Comparison of ENCODE assay signal across 8 mouse cellular contexts in the genomic region with DNA sequence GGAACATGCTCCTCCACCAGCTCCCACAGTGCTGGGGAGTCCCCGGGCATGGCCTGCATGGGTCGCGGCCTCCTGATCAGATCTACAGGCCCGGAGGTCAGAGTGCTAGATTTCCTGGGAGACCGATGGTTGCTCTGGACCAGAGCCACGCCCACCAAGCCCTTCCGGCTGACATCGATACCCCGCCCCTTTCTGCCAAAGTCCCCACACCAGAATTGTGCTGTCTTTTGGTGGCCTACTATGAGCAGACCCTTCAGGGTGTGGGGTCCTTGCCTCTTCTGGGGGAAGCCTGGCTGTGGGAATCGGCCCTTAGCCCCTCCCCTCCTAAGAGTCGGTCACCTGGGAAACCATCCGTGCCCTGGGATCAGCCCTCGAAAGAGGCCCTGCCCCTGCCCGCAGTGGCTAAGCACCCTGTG. TPM values are rescaled to one million over a fixed set of nuclear protein-coding genes. Genes with fewer than 3 reads are reported as not detected.
DNase-seq lines count a peak whose midpoint lies in the region; ATAC-seq and TF ChIP-seq lines count a peak whose summit lies in the region.

A gene (minus strand): TSS at position 87 of the 416 bp plus-strand sequence.

- intact Hi-C loops in left cerebral cortex, postnatal 4 days (cut with DNase I): no loop called here

- peak; percentile 35 for DNase-seq in adrenal gland, postnatal 10 days
- no peak for DNase-seq in adrenal gland, adult 8-10 months
- DNase-seq in limb, embryonic 10.5 days (ENCODE audit: low spot score): peak; percentile 44
- DNase-seq in midbrain, postnatal 0 days (ENCODE audit: low spot score): no peak
- no peak for DNase-seq in left cerebral cortex, postnatal 4 days
- no peak for DNase-seq in layer of hippocampus, adult 11-12 months (ENCODE audit: low spot score)
- no peak for DNase-seq in cerebellum, postnatal 25 days

- no peak within 1 kb of the TSS; the same call in 1 of the 2 replicates for H3K4me2 ChIP-seq in forebrain, embryonic 15.5 days (replicated peaks)
- peak within 1 kb of the TSS; percentile 24; the same call in 1 of the 2 replicates for H3K4me2 ChIP-seq in midbrain, postnatal 0 days (ENCODE audit: low read depth, low read length, poor library complexity, severe bottlenecking)

- peaks cover 41% of the 10 kb centered on the region for H3K36me3 ChIP-seq in forebrain, embryonic 15.5 days
- H3K36me3 ChIP-seq in limb, embryonic 10.5 days: peaks cover 42% of the 10 kb centered on the region
- peaks cover 28% of the 10 kb centered on the region for H3K36me3 ChIP-seq in midbrain, postnatal 0 days (ENCODE audit: insufficient read depth, low read length)

- no peak within 1 kb of the TSS for H3K9ac ChIP-seq in forebrain, embryonic 15.5 days (replicated peaks)
- 0 out of 2 replicates have a peak within 1 kb of the TSS, but pooled peaks have one; percentile 33 for H3K9ac ChIP-seq in midbrain, postnatal 0 days (replicated peaks; ENCODE audit: low read length, poor library complexity, severe bottlenecking)

- H3K27ac ChIP-seq in forebrain, embryonic 15.5 days (replicated peaks): no peak within 1 kb of the TSS
- H3K27ac ChIP-seq in limb, embryonic 10.5 days: peak within 1 kb of the TSS; percentile 56
- no peak within 1 kb of the TSS for H3K27ac ChIP-seq in midbrain, postnatal 0 days (ENCODE audit: low read depth, low read length)

- no peak for TF ChIP-seq CTCF in midbrain, postnatal 0 days (IDR thresholded peaks at IDR 0.05)

- peak; percentile 20; the same call in 1 of the 2 replicates for ATAC-seq in forebrain, embryonic 15.5 days (replicated peaks)
- no peak for ATAC-seq in midbrain, postnatal 0 days (ENCODE audit: low FRiP score)

- no peaks in the 10 kb centered on the region for H3K9me3 ChIP-seq in forebrain, embryonic 15.5 days
- no peaks in the 10 kb centered on the region for H3K9me3 ChIP-seq in limb, embryonic 10.5 days (replicated peaks)
- H3K9me3 ChIP-seq in midbrain, postnatal 0 days (ENCODE audit: low read length): no peaks in the 10 kb centered on the region

- peaks cover 9% of the 10 kb centered on the region; the same call in 1 of the 2 replicates for H3K4me1 ChIP-seq in forebrain, embryonic 15.5 days
- H3K4me1 ChIP-seq in limb, embryonic 10.5 days: peaks cover 36% of the 10 kb centered on the region
- H3K4me1 ChIP-seq in midbrain, postnatal 0 days (ENCODE audit: insufficient read depth, low read length): no peaks in the 10 kb centered on the region

- H3K4me3 ChIP-seq in forebrain, embryonic 15.5 days: no peak within 1 kb of the TSS
- H3K4me3 ChIP-seq in limb, embryonic 10.5 days: peak within 1 kb of the TSS; percentile 39
- no peak within 1 kb of the TSS for H3K4me3 ChIP-seq in midbrain, postnatal 0 days (ENCODE audit: low read depth, low read length)

- WGBS in forebrain, embryonic 15.5 days: 4% methylated on average over 14 of the region's 14 CpGs
- WGBS in limb, embryonic 10.5 days: 11% methylated on average over 14 of the region's 14 CpGs
- 6% methylated on average over 14 of the region's 14 CpGs for WGBS in midbrain, postnatal 0 days

- no peaks in the 10 kb centered on the region for H3K27me3 ChIP-seq in forebrain, embryonic 15.5 days
- no peaks in the 10 kb centered on the region for H3K27me3 ChIP-seq in limb, embryonic 10.5 days (ENCODE audit: low read depth, poor library complexity, severe bottlenecking)
- no peaks in the 10 kb centered on the region for H3K27me3 ChIP-seq in midbrain, postnatal 0 days (ENCODE audit: insufficient read depth, low read length)

RNA-seq across cellular contexts. Expression of the gene that starts here (rescaled TPM):
- total RNA-seq in adrenal gland, postnatal 10 days (2021): under 1 TPM; 0.64 to 0.78 TPM
- 1 to 10 TPM; 1.1 to 1.8 (median 1.5) TPM for total RNA-seq in adrenal gland, adult 8-10 months (2022)
- polyA plus RNA-seq in forebrain, embryonic 15.5 days (2015; fragmentation: Nextera tagmentation; extraction: Ambion mirVana): 1.1 and 1.7 TPM in 2 replicates
- 0.96 and 1.3 TPM in 2 replicates for polyA plus RNA-seq in limb, embryonic 10.5 days (2016; fragmentation: Nextera tagmentation; extraction: Ambion mirVana)
- 2.0 and 9.0 TPM in 2 replicates for total RNA-seq in midbrain, postnatal 0 days (2014; rRNA removed)
- 1.2 and 1.4 TPM in 2 replicates for polyA plus RNA-seq in midbrain, postnatal 0 days (2015; fragmentation: Nextera tagmentation; extraction: Ambion mirVana)
- 1 to 10 TPM; 6.0 to 8.2 TPM for total RNA-seq in left cerebral cortex, postnatal 4 days (2021)

Comparison
In these comparisons a context has a peak if more than half of its experiments do, and no peak if none do; other contexts are left out.
1. Peak in DNase-seq in adrenal gland, postnatal 10 days; RNA of the gene not detected or under 1 TPM.